Mouse (Mus musculus) embryo, embryonic 10.5 days (tissue): ENCODE measurements at regions not wholly inside any gene's neighbourhood (a gene's known extent, or its start where the extent isn't known, plus 50 kb on each side); places are given as distances from the start of the nearest gene placed in this dataset.

ENCODE experiments used
- DNase-seq: peaks from one replicate; pipeline ENCODE4 v3.0.0-alpha.2; 2015; ENCODE audit warnings: low spot score

DNA sequence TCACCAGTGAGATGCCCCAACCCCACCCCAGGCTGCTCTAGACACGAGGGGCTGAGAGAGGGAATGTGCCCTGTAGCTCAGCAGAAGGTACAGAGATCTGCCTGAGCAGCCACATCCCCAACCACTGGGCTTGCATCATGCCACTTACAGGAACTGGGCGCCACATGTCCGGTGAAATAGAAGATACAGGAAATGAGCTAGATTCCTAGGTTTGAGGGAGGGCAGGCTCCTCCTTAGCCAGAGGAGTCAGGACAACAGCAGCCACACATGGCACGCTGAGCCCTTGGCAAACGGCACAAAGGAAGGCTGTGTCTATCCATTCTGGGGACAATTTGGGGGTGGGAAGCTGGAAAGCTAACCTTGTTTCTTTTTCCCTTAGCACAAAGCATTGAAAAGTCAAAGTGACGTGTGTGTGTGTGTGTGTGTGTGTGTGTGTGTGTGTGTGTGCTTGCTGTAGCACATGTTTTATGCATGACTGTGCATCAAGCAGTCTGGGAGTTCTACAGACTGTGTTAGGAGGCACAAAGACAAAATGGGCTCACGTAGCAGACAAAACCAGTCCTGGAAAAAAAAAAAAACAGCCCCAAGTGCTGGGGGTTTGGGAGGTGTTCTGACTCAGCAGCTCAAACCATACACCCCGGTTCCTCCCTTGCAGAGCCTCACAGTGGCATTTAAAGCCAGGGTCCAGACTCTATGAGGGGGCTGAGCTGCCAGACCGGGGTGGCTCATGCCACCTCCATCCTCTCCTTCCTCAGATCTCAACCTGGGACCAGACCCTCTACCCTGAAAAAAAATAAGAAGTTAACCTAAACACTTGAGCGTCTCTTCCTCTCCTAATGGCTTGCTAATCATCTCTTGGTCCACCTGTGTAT is 343.7 kb upstream of the Smim15 start:
- peak; percentile 56 for DNase-seq

- DNase-seq, result no peak
These were observed 345.0 kb upstream of the Smim15 start for GRCm38 (mm10) chr13:107699251-107699650.

GRCm38 (mm10) chr13:107698345-107698744 is 345.9 kb upstream of the Smim15 start:
- no peak for DNase-seq

DNA sequence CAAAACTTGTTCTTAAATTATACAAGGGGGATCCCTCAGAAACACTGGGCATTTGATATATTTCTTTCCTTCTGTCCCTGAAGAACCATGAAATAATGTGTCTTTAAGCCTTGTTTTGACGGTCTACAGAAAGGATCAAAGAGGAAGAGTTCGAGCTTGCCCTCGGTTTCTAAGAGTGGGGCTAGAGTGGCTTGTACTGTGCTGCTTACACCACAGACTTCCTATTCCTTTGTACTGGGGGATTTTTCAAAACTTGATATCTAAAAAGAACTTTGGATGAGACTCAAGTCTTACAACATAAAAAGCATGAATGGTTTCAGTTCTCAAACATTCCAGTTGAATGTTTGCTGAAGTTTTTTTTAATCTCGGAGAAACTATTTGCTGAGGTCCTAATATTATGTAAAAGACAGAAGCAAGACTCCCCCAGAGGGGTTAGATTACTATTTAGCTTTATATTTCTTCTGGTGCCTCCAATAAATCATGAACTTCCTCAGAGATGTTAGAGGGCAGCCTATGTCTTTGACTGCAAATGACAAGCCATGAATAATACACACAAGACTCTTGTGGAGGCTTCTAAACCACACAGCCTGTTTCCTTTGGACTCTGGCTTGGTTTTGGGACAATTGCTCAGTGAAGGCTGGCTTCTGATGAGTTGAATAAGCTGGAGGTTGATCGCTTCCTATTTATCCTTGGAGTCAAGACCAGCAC is 352.0 kb upstream of the Smim15 start:
- no peak for DNase-seq

DNA sequence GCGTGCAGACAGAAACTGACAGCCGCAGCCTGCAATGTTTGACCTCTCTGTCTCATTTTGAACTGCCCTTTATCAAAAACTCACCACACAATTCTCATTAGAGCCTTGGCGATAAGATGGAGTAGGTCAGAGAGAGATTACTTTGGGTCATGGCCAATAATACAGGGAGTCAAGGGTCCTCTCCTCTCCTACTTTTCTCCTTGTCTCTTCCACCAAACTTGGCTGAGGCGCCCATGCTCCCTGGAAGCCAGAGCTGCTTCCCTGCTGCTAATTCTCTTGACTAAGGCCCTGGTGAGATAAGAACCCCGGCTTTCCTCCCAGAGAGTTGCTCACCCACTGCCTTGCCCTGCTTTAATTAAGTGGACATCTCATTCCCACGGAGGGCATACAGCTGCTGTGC is 355.3 kb upstream of the Smim15 start:
- DNase-seq, result no peak

DNA sequence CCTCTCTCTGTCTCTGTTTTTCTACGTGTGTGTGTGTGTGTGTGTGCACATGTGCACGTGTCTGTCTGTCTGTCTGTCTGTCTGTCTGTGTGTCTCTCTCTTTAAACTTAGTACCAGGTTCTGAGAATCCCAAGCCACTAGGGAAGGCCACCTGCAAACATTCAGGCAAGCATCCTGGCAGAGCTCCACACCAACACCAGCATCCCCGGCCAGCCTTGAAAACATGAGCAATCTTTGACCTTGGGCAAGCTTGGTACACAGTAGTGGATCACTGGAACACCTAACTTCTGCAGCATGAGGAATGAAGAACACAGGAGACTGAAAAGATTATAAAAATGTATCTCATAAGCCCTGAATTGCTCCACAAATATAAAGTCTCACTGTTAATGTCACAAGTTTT is 359.0 kb upstream of the Smim15 start:
- DNase-seq, result no peak

GRCm38 (mm10) chr13:107683909-107684308 is 360.3 kb upstream of the Smim15 start:
- DNase-seq, result no peak

GRCm38 (mm10) chr13:107681719-107682118 is 362.5 kb upstream of the Smim15 start:
- DNase-seq, result no peak

DNA sequence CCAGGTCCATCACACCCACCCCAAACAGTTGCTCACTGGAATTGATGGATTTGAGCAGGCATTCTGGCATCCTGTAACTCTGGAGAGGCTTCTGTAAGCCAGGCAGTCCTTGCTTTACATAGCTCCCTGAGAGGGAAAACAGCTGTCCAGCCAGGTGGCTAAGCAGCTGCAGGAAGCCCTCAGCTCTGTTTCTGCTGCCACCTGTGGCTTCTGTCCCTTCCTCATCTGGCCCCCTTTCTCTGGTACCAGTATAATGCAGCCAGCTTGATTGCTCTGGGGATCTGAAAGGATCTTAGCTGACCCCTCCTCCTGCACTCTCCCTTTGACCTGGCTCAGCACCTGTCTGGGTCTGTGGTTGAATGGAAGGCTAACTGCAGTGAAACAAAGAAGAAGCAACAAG is 365.4 kb upstream of the Smim15 start:
- no peak for DNase-seq

GRCm38 (mm10) chr13:107677091-107677470 is 367.2 kb upstream of the Smim15 start:
- no peak for DNase-seq

DNA sequence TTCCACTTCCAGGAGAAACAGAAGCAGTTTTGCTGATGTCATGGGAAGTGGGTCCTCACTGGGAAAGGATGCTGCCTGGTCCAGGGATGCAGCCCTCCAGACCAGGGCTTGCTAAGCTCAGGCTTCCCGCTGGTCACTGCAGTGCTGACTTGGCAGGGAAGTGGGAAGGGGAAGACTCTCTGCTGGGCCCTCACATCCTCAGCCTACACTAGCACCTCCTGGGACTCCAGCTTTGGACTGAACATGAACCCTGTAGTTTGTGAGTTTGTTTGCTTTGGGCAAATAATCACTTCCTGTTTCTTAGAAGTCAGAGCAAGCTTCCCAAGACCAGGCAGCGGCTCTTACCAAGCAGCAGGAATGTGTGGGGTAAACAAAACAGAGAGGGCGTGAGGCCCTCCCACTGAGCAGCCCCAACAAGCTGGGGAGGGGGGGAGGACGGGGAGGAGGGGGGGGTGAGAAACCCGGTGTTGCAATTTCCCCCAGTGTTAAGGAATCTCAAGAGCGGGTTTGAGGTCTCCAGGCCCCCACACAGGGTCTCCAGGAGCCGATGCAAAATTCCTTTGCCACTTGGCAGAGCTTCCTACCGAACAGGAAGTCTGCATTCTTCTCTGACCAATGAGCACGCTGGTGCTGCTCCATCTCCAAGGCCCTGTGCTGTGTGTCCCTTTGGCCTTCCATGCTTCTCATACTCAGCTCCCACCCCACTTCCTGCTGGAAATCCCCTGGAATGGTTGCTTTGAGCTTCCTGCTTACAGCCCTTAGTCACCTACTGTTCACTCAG is 367.7 kb upstream of the Smim15 start:
- DNase-seq, result peak; percentile 49

GRCm38 (mm10) chr13:107672166-107672565 is 372.1 kb upstream of the Smim15 start:
- DNase-seq, result no peak

GRCm38 (mm10) chr13:107668509-107668908 is 375.7 kb upstream of the Smim15 start:
- peak; percentile 36 for DNase-seq

GRCm38 (mm10) chr13:107665775-107666174 is 378.5 kb upstream of the Smim15 start:
- no peak for DNase-seq

- no peak for DNase-seq
These were observed 380.0 kb upstream of the Smim15 start for GRCm38 (mm10) chr13:107664197-107664596.

DNA sequence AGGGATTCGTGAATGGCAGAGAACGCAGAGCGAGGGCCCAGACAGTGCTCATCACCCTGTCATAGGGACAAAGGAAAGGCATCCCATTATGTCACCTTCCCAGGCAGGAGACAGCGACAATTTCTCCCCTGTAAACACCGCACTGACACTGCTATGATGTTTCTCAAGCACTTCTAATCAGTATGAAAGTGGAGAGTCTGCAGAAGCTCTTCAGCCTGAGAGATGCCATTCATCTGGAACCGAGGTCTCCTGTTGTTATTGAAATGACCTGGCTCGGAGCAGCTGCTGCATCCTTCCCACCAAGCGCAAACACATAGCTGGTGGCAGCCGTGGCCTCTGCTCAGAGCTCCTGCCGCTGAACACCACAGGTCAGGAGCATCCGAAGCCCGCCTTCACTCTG is 380.5 kb upstream of the Smim15 start:
- peak; percentile 51 for DNase-seq

- no peak for DNase-seq
These were observed 382.8 kb upstream of the Smim15 start for GRCm38 (mm10) chr13:107661414-107661813.

DNA sequence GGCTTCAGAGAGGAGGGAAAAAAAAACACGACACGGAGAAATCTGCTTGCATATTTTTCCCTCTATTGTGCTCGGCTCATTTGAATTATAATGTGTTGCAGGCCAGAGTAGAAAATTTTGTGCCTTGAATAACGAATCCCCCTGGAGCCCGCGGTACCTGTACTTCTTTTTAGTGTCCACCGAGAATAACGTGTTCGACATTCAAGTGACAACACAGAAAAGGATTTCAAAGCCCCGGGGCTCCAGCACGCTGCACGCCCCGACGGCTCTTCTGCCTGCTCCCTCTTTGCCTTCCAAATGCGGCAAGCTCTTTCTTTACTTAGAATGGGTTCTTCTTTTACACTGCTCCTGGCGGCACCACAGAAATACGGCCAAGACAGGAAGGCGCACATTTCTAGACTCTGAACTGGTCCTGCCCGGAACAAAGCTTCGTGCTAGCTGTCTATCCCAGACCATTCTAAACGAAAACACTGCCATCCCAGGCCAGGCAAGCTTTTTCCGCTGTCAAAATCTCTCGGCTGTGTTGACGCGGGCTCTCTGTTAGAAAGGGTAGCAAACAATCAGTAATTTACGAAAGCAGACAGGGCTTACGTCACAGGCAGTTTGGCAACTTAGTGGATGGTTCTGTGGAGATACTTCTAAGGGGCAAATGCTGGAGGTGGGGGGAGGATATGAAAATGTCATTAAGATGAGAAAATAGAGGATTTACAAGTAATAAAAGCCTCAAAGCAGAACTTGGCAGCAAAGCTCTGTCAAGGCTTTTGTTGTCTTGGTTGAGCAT is 398.2 kb upstream of the Smim15 start:
- DNase-seq, result peak; percentile 65

- peak; percentile 41 for DNase-seq
These were observed 399.0 kb upstream of the Smim15 start for GRCm38 (mm10) chr13:107645121-107645864.

DNA sequence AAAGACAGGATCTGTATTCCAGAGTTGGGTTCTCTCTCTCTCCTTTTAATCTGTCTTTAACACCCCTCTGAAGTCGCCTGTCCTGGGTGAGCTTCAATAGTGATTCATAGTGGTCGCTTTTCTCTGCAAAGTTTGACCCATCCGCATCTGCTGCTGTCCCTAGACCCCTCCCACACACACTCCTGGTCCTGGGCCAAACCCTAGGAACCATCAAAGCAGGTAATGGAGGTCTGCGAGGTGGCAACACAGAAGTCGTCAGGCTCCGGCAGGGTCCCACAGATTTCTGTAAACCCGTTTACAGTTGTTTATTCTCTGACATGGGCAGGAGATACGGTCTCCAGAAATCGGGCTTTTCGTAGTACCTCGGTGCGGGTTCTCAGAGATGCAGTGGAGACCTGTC is 399.5 kb upstream of the Smim15 start:
- DNase-seq, result no peak
